Mouse (Mus musculus) heart, embryonic 16.5 days (tissue): ENCODE measurements around the gene Gm42791. TPM values are rescaled to one million over a fixed set of nuclear protein-coding genes. Genes with fewer than 3 reads are reported as not detected.

Experiments used
- ATAC-seq: fragments of 200-750 bp; cut with Nextera tagmentation; replicated peaks from 2 replicates; pipeline ENCODE4 v1.8.0; 2017; ENCODE audit warnings: moderate number of reproducible peaks; ENCODE audit not compliant: insufficient read depth, low FRiP score; ENCODE audit errors: extremely low read depth
- H3K27ac ChIP-seq: fragments of 300-500 bp; sonication (generic); 2 replicates; pipeline ENCODE4 v1.5.1; 2014; ENCODE audit warnings: mild to moderate bottlenecking, low read length, control low read depth, moderate library complexity
- H3K27me3 ChIP-seq: fragments of 300-500 bp; sonication (generic); 2 replicates; pipeline ENCODE4 v1.6.1; 2014; ENCODE audit warnings: low read length, mixed read lengths; ENCODE audit not compliant: control insufficient read depth, insufficient read depth
- H3K36me3 ChIP-seq: fragments of 300-500 bp; sonication (generic); 2 replicates; pipeline ENCODE4 v1.6.1; 2014; ENCODE audit not compliant: control insufficient read depth, insufficient read depth
- H3K4me1 ChIP-seq: fragments of 300-500 bp; sonication (generic); 2 replicates; pipeline ENCODE4 v1.6.1; 2014; ENCODE audit warnings: low read length, mixed read lengths; ENCODE audit not compliant: control insufficient read depth, insufficient read depth
- H3K4me2 ChIP-seq: fragments of 300-500 bp; sonication (generic); 2 replicates; pipeline ENCODE4 v1.6.1; 2014; ENCODE audit warnings: low read depth, mild to moderate bottlenecking, control low read depth, low read length
- H3K4me3 ChIP-seq: fragments of 300-500 bp; sonication (generic); 2 replicates; pipeline ENCODE4 v1.5.1; 2014; ENCODE audit warnings: mild to moderate bottlenecking, control low read depth, low read length
- H3K9ac ChIP-seq: fragments of 300-500 bp; sonication (generic); 2 replicates; pipeline ENCODE4 v1.6.1; 2014; ENCODE audit warnings: low read length, control low read depth
- H3K9me3 ChIP-seq: fragments of 300-500 bp; sonication (generic); replicated peaks from 2 replicates; pipeline ENCODE4 v1.6.1; 2016; ENCODE audit warnings: low read length; ENCODE audit not compliant: control insufficient read depth
- WGBS: fragments of 180-500 bp; shearing (Covaris S2); extraction: QIAGEN DNeasy Blood & Tissue Kit; methylation state at CpG from one replicate; pipeline ENCODE4 v1.1.7; 2014; 5-methylcytosine and 5-hydroxymethylcytosine counted together
- polyA plus RNA-seq: library from polyadenylated mRNA; unstranded; fragments of >200 nt; fragmentation: Nextera tagmentation; extraction: Ambion mirVana; gene quantifications from 2 replicates; pipeline ENCODE4 v1.2.1, GENCODE M21; 2015

Gene Gm42791
- polyA plus RNA-seq, 1 experiment from 2014 or later, result not detected

DNA sequence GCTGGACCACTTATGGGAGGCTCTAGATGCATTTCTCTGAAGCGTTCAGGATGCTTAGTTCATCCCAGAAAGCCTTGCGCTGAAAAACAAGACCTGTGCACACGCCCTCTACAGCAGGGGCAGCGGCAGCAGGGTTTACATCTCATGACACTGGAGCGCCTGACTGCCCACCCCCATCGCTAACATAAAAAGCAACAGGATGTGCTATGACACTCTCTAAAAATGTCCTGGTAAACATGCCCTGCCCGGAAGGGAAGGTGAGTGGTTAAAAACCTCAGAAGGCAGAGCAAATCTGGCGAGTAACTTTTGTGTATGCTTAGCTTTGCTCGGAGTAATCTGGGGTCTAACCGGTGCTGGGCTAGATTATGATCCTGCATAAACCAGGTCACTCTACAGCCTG is 128.4 kb downstream of the Gm42791 start:
- no peak overlapping the region for H3K9ac ChIP-seq
- 52% methylated on average over 10 of the region's 10 CpGs for WGBS
- H3K36me3 ChIP-seq, result no peaks in the 10 kb centered on the region
- no peak overlapping the region for H3K4me3 ChIP-seq
- H3K27ac ChIP-seq, result no peak overlapping the region
- H3K9me3 ChIP-seq, result no peaks in the 10 kb centered on the region
- ATAC-seq, result no peak
- no peaks in the 10 kb centered on the region for H3K4me1 ChIP-seq
- no peak overlapping the region for H3K4me2 ChIP-seq
- H3K27me3 ChIP-seq, result no peaks in the 10 kb centered on the region

GRCm38 (mm10) chr5:148863409-148863808 is 131.5 kb downstream of the Gm42791 start:
- Histone ChIP-seq H3K4me2 (no peak overlapping the region), H3K4me3 (no peak overlapping the region), H3K27me3 (no peaks in the 10 kb centered on the region), H3K4me1 (no peaks in the 10 kb centered on the region), H3K36me3 (no peaks in the 10 kb centered on the region), H3K9ac (no peak overlapping the region), H3K27ac (no peak overlapping the region), H3K9me3 (no peaks in the 10 kb centered on the region)
- 77% methylated on average over 6 of the region's 6 CpGs for WGBS
- no peak for ATAC-seq

- Histone ChIP-seq H3K4me2 (no peak overlapping the region), H3K9me3 (no peaks in the 10 kb centered on the region), H3K27ac (no peak overlapping the region), H3K36me3 (no peaks in the 10 kb centered on the region), H3K4me3 (no peak overlapping the region), H3K27me3 (no peaks in the 10 kb centered on the region), H3K9ac (no peak overlapping the region), H3K4me1 (no peaks in the 10 kb centered on the region)
- 79% methylated on average over 10 of the region's 10 CpGs for WGBS
- no peak for ATAC-seq
These were observed 132.1 kb downstream of the Gm42791 start for GRCm38 (mm10) chr5:148862853-148863252.

- no peak overlapping the region for H3K27ac ChIP-seq
- WGBS, result 39% methylated on average over 8 of the region's 8 CpGs
- ATAC-seq, result no peak
- H3K9me3 ChIP-seq, result no peaks in the 10 kb centered on the region
- no peaks in the 10 kb centered on the region for H3K4me1 ChIP-seq
- H3K27me3 ChIP-seq, result no peaks in the 10 kb centered on the region
- H3K36me3 ChIP-seq, result no peaks in the 10 kb centered on the region
- H3K9ac ChIP-seq, result no peak overlapping the region
- no peak overlapping the region for H3K4me2 ChIP-seq
- no peak overlapping the region for H3K4me3 ChIP-seq
These were observed 132.8 kb downstream of the Gm42791 start for GRCm38 (mm10) chr5:148862136-148862535.

GRCm38 (mm10) chr5:148857522-148857921 is 137.4 kb downstream of the Gm42791 start:
- WGBS, result 73% methylated on average over 3 of the region's 3 CpGs
- Histone ChIP-seq H3K4me2 (no peak overlapping the region), H3K27me3 (no peaks in the 10 kb centered on the region), H3K4me1 (no peaks in the 10 kb centered on the region), H3K9ac (no peak overlapping the region), H3K27ac (no peak overlapping the region), H3K9me3 (no peaks in the 10 kb centered on the region), H3K36me3 (no peaks in the 10 kb centered on the region), H3K4me3 (no peak overlapping the region)
- no peak for ATAC-seq

GRCm38 (mm10) chr5:148855047-148855446 is 139.9 kb downstream of the Gm42791 start:
- H3K27me3 ChIP-seq, result no peaks in the 10 kb centered on the region
- H3K9ac ChIP-seq, result no peak overlapping the region
- no peak overlapping the region for H3K4me2 ChIP-seq
- H3K4me3 ChIP-seq, result no peak overlapping the region
- H3K9me3 ChIP-seq, result no peaks in the 10 kb centered on the region
- no peak for ATAC-seq
- 83% methylated on average over 8 of the region's 8 CpGs for WGBS
- H3K4me1 ChIP-seq, result no peaks in the 10 kb centered on the region
- H3K27ac ChIP-seq, result no peak overlapping the region
- no peaks in the 10 kb centered on the region for H3K36me3 ChIP-seq

- WGBS, result 34% methylated on average over 5 of the region's 5 CpGs
- Histone ChIP-seq H3K4me2 (no peak overlapping the region), H3K36me3 (no peaks in the 10 kb centered on the region), H3K4me1 (no peaks in the 10 kb centered on the region), H3K9me3 (peaks cover 3% of the 10 kb centered on the region; the same call in 1 of the 2 replicates), H3K4me3 (no peak overlapping the region), H3K27ac (no peak overlapping the region), H3K9ac (no peak overlapping the region), H3K27me3 (no peaks in the 10 kb centered on the region)
- no peak for ATAC-seq
These were observed 140.8 kb downstream of the Gm42791 start for GRCm38 (mm10) chr5:148854166-148854565.

GRCm38 (mm10) chr5:148849516-148849915 is 145.4 kb downstream of the Gm42791 start:
- Histone ChIP-seq H3K4me3 (no peak overlapping the region), H3K9me3 (peaks cover 3% of the 10 kb centered on the region; the same call in 1 of the 2 replicates), H3K4me2 (no peak overlapping the region), H3K36me3 (no peaks in the 10 kb centered on the region), H3K9ac (no peak overlapping the region), H3K4me1 (no peaks in the 10 kb centered on the region), H3K27me3 (no peaks in the 10 kb centered on the region), H3K27ac (no peak overlapping the region)
- no peak for ATAC-seq
- 78% methylated on average over 6 of the region's 6 CpGs for WGBS

DNA sequence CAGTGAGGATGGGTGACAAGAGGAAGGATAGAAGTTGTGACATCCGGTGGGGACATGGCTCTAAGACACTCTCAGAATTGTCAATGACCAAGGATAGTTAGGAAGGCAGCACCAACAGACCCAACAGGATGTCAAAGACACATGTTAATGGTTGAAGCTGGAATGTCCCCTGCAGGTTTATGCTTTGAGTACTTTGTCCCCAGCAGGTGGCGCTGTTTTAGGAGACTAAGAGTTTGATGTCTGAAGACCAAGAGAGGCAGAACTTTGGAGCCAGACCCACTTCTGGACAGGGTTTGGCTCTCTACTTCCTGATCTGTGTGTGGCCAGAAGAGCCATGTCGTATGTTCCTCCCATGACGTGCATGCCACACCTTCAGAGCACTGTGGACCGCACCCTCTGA is 147.9 kb downstream of the Gm42791 start:
- 94% methylated on average over 5 of the region's 5 CpGs for WGBS

More for the DNA sequence above, 147.9 kb downstream of the Gm42791 start:
- no peaks in the 10 kb centered on the region for H3K36me3 ChIP-seq
- H3K9me3 ChIP-seq, result peaks cover 3% of the 10 kb centered on the region; the same call in 1 of the 2 replicates
- H3K4me3 ChIP-seq, result no peak overlapping the region
- no peaks in the 10 kb centered on the region for H3K27me3 ChIP-seq
- H3K4me1 ChIP-seq, result no peaks in the 10 kb centered on the region
- H3K27ac ChIP-seq, result no peak overlapping the region
- no peak overlapping the region for H3K9ac ChIP-seq
- H3K4me2 ChIP-seq, result no peak overlapping the region
- no peak for ATAC-seq
